Mouse (Mus musculus) limb, embryonic 12.5 days (tissue): Measurements from ENCODE around the gene Galm. TPM values are rescaled to one million over a fixed set of nuclear protein-coding genes. Genes with fewer than 3 reads are reported as not detected.

Experiments
- ATAC-seq: fragments of 200-750 bp; cut with Nextera tagmentation; 2 replicates; pipeline ENCODE4 v1.8.0; 2017; ENCODE audit warnings: low read depth, moderate TSS enrichment; ENCODE audit not compliant: insufficient number of reproducible peaks, insufficient read depth, low FRiP score, low TSS enrichment
- H3K27ac ChIP-seq: fragments of 300-500 bp; sonication (generic); 2 replicates; pipeline ENCODE4 v1.5.1; 2016; ENCODE audit warnings: mild to moderate bottlenecking, moderate library complexity
- H3K27me3 ChIP-seq: fragments of 300-500 bp; sonication (generic); 2 replicates; pipeline ENCODE4 v1.6.1; 2016; ENCODE audit warnings: mild to moderate bottlenecking, moderate library complexity
- H3K36me3 ChIP-seq: fragments of 300-500 bp; sonication (generic); 2 replicates; pipeline ENCODE4 v1.6.1; 2016; ENCODE audit warnings: mild to moderate bottlenecking, moderate library complexity
- H3K4me1 ChIP-seq: fragments of 300-500 bp; sonication (generic); replicated peaks from 2 replicates; pipeline ENCODE4 v1.6.1; 2016
- H3K4me2 ChIP-seq: fragments of 300-500 bp; sonication (generic); 2 replicates; pipeline ENCODE4 v1.6.1; 2016; ENCODE audit warnings: mild to moderate bottlenecking, moderate library complexity
- H3K4me3 ChIP-seq: fragments of 300-500 bp; sonication (generic); replicated peaks from 2 replicates; pipeline ENCODE4 v1.5.1; 2016; ENCODE audit warnings: mild to moderate bottlenecking
- H3K9ac ChIP-seq: fragments of 300-500 bp; sonication (generic); replicated peaks from 2 replicates; pipeline ENCODE4 v1.6.1; 2016; ENCODE audit warnings: mild to moderate bottlenecking, moderate library complexity
- H3K9me3 ChIP-seq: fragments of 300-500 bp; sonication (generic); 2 replicates; pipeline ENCODE4 v1.6.1; 2016; ENCODE audit warnings: mild to moderate bottlenecking, moderate library complexity
- WGBS: fragments of 180-500 bp; shearing (Covaris S2); methylation state at CpG from one replicate; pipeline ENCODE4 v1.1.7; 2016; 5-methylcytosine and 5-hydroxymethylcytosine counted together
- polyA plus RNA-seq: library from polyadenylated mRNA; unstranded; fragments of >200 nt; fragmentation: Nextera tagmentation; extraction: Ambion mirVana; gene quantifications from 2 replicates; pipeline ENCODE4 v1.2.1, GENCODE M21; 2016

The Galm gene
- 14.9 and 15.3 TPM in 2 replicates for polyA plus RNA-seq

DNA sequence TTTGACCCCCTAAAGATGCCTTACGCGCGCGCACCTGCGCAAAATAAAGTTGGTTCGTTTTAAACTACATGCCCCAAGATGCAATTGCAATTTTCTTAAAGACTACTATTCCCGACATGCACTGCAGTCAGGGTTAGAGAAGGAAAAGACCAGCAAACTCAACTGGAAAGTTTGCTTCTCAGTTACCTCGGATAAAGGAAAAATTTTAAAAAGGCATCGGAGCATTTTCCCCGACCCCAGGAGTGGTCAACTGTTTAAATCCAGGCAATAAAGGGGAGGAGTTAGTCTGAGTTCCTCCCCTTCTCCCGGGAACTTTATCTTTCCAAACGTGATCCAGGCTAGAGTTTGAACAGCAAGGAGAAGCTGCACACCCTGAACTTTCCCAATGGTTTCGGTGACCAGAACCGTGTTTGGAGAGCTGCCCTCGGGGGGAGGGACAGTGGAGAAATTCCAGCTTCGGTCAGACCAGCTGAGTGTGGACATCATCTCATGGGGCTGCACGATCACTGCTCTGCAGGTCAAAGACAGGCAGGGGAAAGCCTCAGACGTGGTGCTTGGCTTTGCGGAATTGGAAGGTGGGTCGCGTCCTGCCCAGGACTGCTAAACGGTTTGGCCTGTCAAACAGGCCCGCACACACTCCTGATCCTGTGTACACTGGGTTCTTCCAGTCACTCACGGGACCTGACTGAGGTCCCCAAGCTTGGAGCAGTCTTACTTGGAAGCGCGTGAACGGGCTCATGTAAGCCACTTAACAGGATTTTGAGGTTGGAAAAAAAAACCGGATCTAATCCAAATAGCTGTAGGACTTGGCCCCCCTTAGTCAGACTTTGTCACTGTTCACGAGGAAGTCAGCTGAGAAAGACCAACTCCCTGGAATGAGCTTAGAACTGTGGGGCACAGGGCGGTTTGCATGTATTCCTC, at the start of gene Galm:
Galm (plus strand) TSS at position 141 of the 921 bp plus-strand sequence.
- WGBS = 5% methylated on average over 30 of the region's 30 CpGs
- Histone ChIP-seq H3K4me3 (peak within 1 kb of the TSS; percentile 49), H3K4me1 (peaks cover 19% of the 10 kb centered on the region), H3K9me3 (no peaks in the 10 kb centered on the region), H3K27ac (peak within 1 kb of the TSS; percentile 73), H3K9ac (peak within 1 kb of the TSS; percentile 63), H3K36me3 (no peaks in the 10 kb centered on the region), H3K4me2 (peak within 1 kb of the TSS; percentile 66), H3K27me3 (no peaks in the 10 kb centered on the region)
- ATAC-seq = peak; percentile 80

GRCm38 (mm10) chr17:80078726-80079125, 48.5 kb upstream of the Galm start:
- no peak for ATAC-seq
- no peaks in the 10 kb centered on the region for H3K36me3 ChIP-seq
- no peaks in the 10 kb centered on the region for H3K9me3 ChIP-seq
- WGBS = 91% methylated on average over 4 of the region's 4 CpGs
- no peak overlapping the region for H3K4me2 ChIP-seq
- H3K9ac ChIP-seq = no peak overlapping the region
- no peak overlapping the region for H3K4me3 ChIP-seq
- H3K4me1 ChIP-seq = no peaks in the 10 kb centered on the region
- H3K27ac ChIP-seq = no peak overlapping the region
- no peaks in the 10 kb centered on the region for H3K27me3 ChIP-seq

- no peak overlapping the region for H3K4me3 ChIP-seq
- no peaks in the 10 kb centered on the region for H3K36me3 ChIP-seq
- peaks cover 6% of the 10 kb centered on the region; the same call in 1 of the 2 replicates for H3K9me3 ChIP-seq
- H3K27ac ChIP-seq = no peak overlapping the region
- H3K27me3 ChIP-seq = no peaks in the 10 kb centered on the region
- no peaks in the 10 kb centered on the region for H3K4me1 ChIP-seq
- ATAC-seq = no peak
- no peak overlapping the region for H3K9ac ChIP-seq
- no peak overlapping the region for H3K4me2 ChIP-seq
- WGBS = 79% methylated on average over 6 of the region's 6 CpGs
Observed at GRCm38 (mm10) chr17:80083223-80083622, 44.0 kb upstream of the Galm start.

DNA sequence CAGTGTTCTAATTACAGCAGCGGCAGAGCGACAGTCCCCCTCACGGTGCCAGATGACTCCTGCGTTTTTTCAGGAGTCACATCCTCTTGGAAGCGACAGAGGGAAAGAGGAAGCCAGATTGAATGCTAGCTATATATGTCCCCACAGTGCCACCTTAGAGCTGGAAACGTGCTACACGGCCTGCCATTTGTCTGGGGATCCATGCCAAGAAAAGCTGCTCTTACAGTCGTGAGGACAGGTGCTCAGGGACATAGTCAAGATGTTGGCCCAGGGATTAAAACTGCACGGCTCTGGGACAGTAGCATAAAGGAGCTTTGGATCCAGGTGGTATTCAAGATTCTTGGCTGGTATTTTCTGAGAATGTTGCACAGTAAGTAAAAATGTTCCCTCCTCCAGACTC, 42.8 kb upstream of the Galm start:
- no peaks in the 10 kb centered on the region for H3K36me3 ChIP-seq
- no peak overlapping the region for H3K4me2 ChIP-seq
- no peak overlapping the region for H3K4me3 ChIP-seq
- ATAC-seq = no peak
- H3K4me1 ChIP-seq = no peaks in the 10 kb centered on the region
- H3K9ac ChIP-seq = no peak overlapping the region
- no peaks in the 10 kb centered on the region for H3K27me3 ChIP-seq
- 75% methylated on average over 9 of the region's 9 CpGs for WGBS
- H3K9me3 ChIP-seq = peaks cover 6% of the 10 kb centered on the region; the same call in 1 of the 2 replicates
- no peak overlapping the region for H3K27ac ChIP-seq

GRCm38 (mm10) chr17:80086591-80086990, 40.7 kb upstream of the Galm start:
- no peak for ATAC-seq
- Histone ChIP-seq H3K27me3 (no peaks in the 10 kb centered on the region), H3K4me1 (no peaks in the 10 kb centered on the region), H3K9ac (no peak overlapping the region), H3K36me3 (no peaks in the 10 kb centered on the region), H3K4me2 (no peak overlapping the region), H3K27ac (no peak overlapping the region), H3K4me3 (no peak overlapping the region), H3K9me3 (peaks cover 6% of the 10 kb centered on the region; the same call in 1 of the 2 replicates)
- 94% methylated on average over 11 of the region's 11 CpGs for WGBS

GRCm38 (mm10) chr17:80088168-80088567, 39.1 kb upstream of the Galm start:
- Histone ChIP-seq H3K9ac (no peak overlapping the region), H3K4me1 (no peaks in the 10 kb centered on the region), H3K27me3 (no peaks in the 10 kb centered on the region), H3K9me3 (peaks cover 6% of the 10 kb centered on the region; the same call in 1 of the 2 replicates), H3K4me3 (no peak overlapping the region), H3K36me3 (no peaks in the 10 kb centered on the region), H3K4me2 (no peak overlapping the region), H3K27ac (no peak overlapping the region)
- 82% methylated on average over 3 of the region's 3 CpGs for WGBS
- ATAC-seq = no peak

- no peaks in the 10 kb centered on the region for H3K27me3 ChIP-seq
- no peak overlapping the region for H3K4me2 ChIP-seq
- H3K36me3 ChIP-seq = no peaks in the 10 kb centered on the region
- ATAC-seq = no peak
- peaks cover under 1% of the 10 kb centered on the region; the same call in 1 of the 2 replicates for H3K4me1 ChIP-seq
- no peak overlapping the region for H3K9ac ChIP-seq
- H3K27ac ChIP-seq = no peak overlapping the region
- WGBS = 81% methylated on average over 4 of the region's 4 CpGs
- no peak overlapping the region for H3K4me3 ChIP-seq
- no peaks in the 10 kb centered on the region for H3K9me3 ChIP-seq
Observed at GRCm38 (mm10) chr17:80090551-80090950, 36.7 kb upstream of the Galm start.

GRCm38 (mm10) chr17:80091879-80092549, 35.3 kb upstream of the Galm start:
- no peak for ATAC-seq
- Histone ChIP-seq H3K4me3 (no peak overlapping the region), H3K27me3 (no peaks in the 10 kb centered on the region), H3K4me1 (peaks cover 10% of the 10 kb centered on the region; the same call in 1 of the 2 replicates), H3K9ac (no peak overlapping the region), H3K27ac (no peak overlapping the region), H3K36me3 (no peaks in the 10 kb centered on the region), H3K4me2 (no peak overlapping the region), H3K9me3 (no peaks in the 10 kb centered on the region)
- WGBS = 53% methylated on average over 6 of the region's 6 CpGs

DNA sequence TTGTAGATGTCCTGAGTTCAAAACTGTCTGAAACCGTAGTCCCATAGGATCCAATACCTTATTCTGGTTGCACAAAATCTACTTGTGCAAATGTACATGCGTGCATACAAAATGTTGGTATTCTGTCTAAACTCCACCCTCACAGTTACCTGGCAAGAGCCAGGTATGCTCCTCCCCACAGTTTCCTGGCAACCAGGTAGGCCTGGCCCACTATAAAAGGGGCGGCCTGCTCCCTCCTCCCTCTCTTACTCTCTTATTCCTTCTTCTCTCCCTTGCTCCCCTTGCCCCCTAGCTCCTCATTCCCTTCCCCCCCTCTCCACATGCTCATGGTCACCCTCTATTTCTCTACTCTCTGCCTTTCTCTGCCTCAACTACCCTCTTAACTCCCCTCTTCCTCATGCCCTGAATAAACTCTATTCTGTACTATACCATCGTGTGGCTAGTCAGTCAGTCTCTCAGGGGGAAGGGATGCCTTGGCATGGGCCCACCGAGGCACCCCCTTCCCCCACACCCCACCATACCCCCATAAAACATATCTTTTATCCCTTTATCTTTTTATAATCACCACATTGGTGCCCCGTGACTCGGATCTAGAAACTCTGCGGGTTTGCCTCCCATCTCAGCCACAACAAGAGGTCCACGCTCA, 31.9 kb upstream of the Galm start:
- H3K4me2 ChIP-seq = peak overlapping the region; percentile 46
- H3K27ac ChIP-seq = no peak overlapping the region
- H3K9me3 ChIP-seq = no peaks in the 10 kb centered on the region
- no peaks in the 10 kb centered on the region for H3K36me3 ChIP-seq
- WGBS = 84% methylated on average over 9 of the region's 9 CpGs
- H3K9ac ChIP-seq = no peak overlapping the region; the same call in 1 of the 2 replicates
- ATAC-seq = no peak
- no peaks in the 10 kb centered on the region for H3K27me3 ChIP-seq
- H3K4me3 ChIP-seq = no peak overlapping the region
- peaks cover 10% of the 10 kb centered on the region; the same call in 1 of the 2 replicates for H3K4me1 ChIP-seq

- Histone ChIP-seq H3K27me3 (no peaks in the 10 kb centered on the region), H3K9ac (no peak overlapping the region; the same call in 1 of the 2 replicates), H3K4me2 (peak overlapping the region; percentile 46), H3K9me3 (no peaks in the 10 kb centered on the region), H3K36me3 (no peaks in the 10 kb centered on the region), H3K4me1 (peaks cover 10% of the 10 kb centered on the region; the same call in 1 of the 2 replicates), H3K4me3 (peak overlapping the region; percentile 13), H3K27ac (no peak overlapping the region)
- no peak for ATAC-seq
- 12% methylated on average over 20 of the region's 20 CpGs for WGBS
Observed at GRCm38 (mm10) chr17:80096043-80096719, 31.1 kb upstream of the Galm start.
